Mouse (Mus musculus) lung, embryonic 14.5 days (tissue): ENCODE results near the gene Lama5. TPM values are rescaled to one million over a fixed set of nuclear protein-coding genes. Genes with fewer than 3 reads are reported as not detected.

Experiments used
- ATAC-seq: fragments of 200-750 bp; cut with Nextera tagmentation; 2 replicates; pipeline ENCODE4 v1.8.0; 2017; ENCODE audit warnings: mild to moderate bottlenecking, moderate TSS enrichment, moderate library complexity; ENCODE audit not compliant: insufficient read depth
- DNase-seq: peaks from one replicate; pipeline ENCODE4 v3.0.0-alpha.2; 2015
- H3K27ac ChIP-seq: fragments of 300-500 bp; sonication (generic); 2 replicates; pipeline ENCODE4 v1.5.1; 2014; ENCODE audit warnings: low read depth, mild to moderate bottlenecking, moderate library complexity
- H3K27me3 ChIP-seq: fragments of 300-500 bp; sonication (generic); 2 replicates; pipeline ENCODE4 v1.6.1; 2014; ENCODE audit warnings: low read length, control low read depth; ENCODE audit not compliant: insufficient read depth
- H3K36me3 ChIP-seq: fragments of 300-500 bp; sonication (generic); 2 replicates; pipeline ENCODE4 v1.6.1; 2014; ENCODE audit warnings: control low read depth; ENCODE audit not compliant: insufficient read depth
- H3K4me1 ChIP-seq: fragments of 300-500 bp; sonication (generic); 2 replicates; pipeline ENCODE4 v1.6.1; 2014; ENCODE audit warnings: antibody characterized with exemption, control low read depth; ENCODE audit not compliant: insufficient read depth
- H3K4me2 ChIP-seq: fragments of 300-500 bp; sonication (generic); 2 replicates; pipeline ENCODE4 v1.6.1; 2014; ENCODE audit warnings: mild to moderate bottlenecking
- H3K4me3 ChIP-seq: fragments of 300-500 bp; sonication (generic); 2 replicates; pipeline ENCODE4 v1.5.1; 2014; ENCODE audit warnings: low read depth, low read length
- H3K9ac ChIP-seq: fragments of 300-500 bp; sonication (generic); 2 replicates; pipeline ENCODE4 v1.6.1; 2014
- H3K9me3 ChIP-seq: fragments of 300-500 bp; sonication (generic); 2 replicates; pipeline ENCODE4 v1.6.1; 2016; ENCODE audit warnings: low read depth, low read length, control low read depth
- CTCF ChIP-seq: IDR thresholded peaks from 2 replicates; pipeline ENCODE4 v1.5.1; 2016; ENCODE audit warnings: antibody characterized with exemption, low read depth
- WGBS: fragments of 180-500 bp; shearing (Covaris S2); extraction: QIAGEN DNeasy Blood & Tissue Kit; methylation state at CpG from one replicate; pipeline ENCODE4 v1.1.7; 2014; 5-methylcytosine and 5-hydroxymethylcytosine counted together
- microRNA-seq: library from miRNA; unstranded; fragments of <30 nt; microRNA quantifications from one replicate; pipeline ENCODE4, GENCODE M21; 2016; ENCODE audit warnings: borderline number of aligned reads
- polyA plus RNA-seq: library from polyadenylated mRNA; unstranded; fragments of >200 nt; fragmentation: Nextera tagmentation; extraction: Ambion mirVana; gene quantifications from 2 replicates; pipeline ENCODE4 v1.2.1, GENCODE M21; 2014

Lama5 gene
- polyA plus RNA-seq, 1 experiment from 2014 or later: 95.0 TPM

DNA sequence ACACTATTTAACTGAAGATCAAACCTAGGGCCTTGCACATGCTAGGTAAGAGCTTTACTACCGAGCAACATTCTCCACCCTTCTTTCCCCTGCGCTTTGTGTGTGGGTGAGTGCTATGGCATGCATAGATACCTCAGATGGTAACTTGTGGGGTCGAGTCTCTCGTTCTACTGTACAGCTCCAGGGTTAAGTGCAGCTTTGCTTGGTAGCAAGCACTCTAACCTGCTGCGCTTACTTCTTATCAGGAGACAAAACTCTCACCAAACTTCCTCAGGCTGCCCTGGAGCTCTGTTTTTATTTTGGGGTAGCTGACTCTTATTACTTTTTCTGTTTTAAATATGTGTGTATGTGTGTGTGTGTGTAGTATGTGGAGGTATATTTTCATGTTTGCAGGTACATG lies 90.2 kb downstream of the Lama5 start:
- no peak overlapping the region for H3K4me2 ChIP-seq
- H3K4me3 ChIP-seq: no peak overlapping the region
- H3K9me3 ChIP-seq: no peaks in the 10 kb centered on the region
- no peaks in the 10 kb centered on the region for H3K4me1 ChIP-seq
- no peaks in the 10 kb centered on the region for H3K27me3 ChIP-seq
- ATAC-seq (no peak), DNase-seq (no peak)
- H3K36me3 ChIP-seq: peaks cover 14% of the 10 kb centered on the region; the same call in 1 of the 2 replicates
- no peak overlapping the region for H3K27ac ChIP-seq
- no peak overlapping the region for H3K9ac ChIP-seq
- 69% methylated on average over 5 of the region's 5 CpGs for WGBS
- TF ChIP-seq CTCF: no peak

DNA sequence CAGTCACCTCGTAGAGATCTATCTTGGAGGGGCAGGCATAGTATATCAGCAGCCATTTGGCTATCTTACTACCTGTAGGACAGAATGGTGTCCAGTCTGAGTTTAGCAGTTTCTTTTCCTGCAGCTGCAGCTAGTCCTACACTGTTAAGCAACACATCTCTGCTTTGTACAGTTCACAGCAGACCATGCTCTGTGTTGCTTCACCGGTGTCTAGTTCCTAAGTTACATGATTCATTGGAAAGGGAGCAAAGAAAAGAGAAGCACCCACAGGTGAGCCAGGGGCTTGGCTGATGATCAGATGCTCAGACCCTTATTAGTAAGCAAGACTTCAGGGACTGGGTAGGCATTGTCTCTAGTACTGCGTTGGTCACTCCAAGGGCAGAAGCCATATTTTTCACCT lies 91.7 kb downstream of the Lama5 start:
- no peak overlapping the region for H3K9ac ChIP-seq
- H3K4me3 ChIP-seq: no peak overlapping the region
- no peak for DNase-seq
- H3K9me3 ChIP-seq: no peaks in the 10 kb centered on the region
- no peak for ATAC-seq
- no peak overlapping the region for H3K27ac ChIP-seq
- H3K4me2 ChIP-seq: no peak overlapping the region
- H3K36me3 ChIP-seq: peaks cover 14% of the 10 kb centered on the region; the same call in 1 of the 2 replicates
- H3K27me3 ChIP-seq: no peaks in the 10 kb centered on the region
- WGBS: 76% methylated on average over 3 of the region's 3 CpGs
- no peaks in the 10 kb centered on the region for H3K4me1 ChIP-seq
- TF ChIP-seq CTCF: no peak

DNA sequence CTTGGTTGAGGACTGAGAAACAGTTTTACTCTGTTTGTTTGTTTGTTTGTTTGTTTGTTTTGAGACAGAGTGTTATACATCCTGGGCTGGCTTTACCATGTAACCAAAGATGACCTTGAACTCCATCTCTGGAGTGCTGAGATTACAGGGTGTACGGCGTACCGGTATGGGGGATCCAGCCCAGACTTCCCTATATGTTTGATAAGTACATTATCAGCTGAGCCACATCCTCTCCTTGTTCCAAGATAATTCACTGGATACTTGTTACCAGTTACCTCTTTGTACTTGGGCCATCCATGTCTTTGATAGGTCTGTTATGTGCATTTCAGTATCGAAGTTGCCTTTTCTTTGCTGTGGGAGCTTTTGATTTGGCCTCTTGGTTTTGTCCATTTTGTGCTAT lies 92.4 kb downstream of the Lama5 start:
- no peak for DNase-seq
- no peak for ATAC-seq

DNA sequence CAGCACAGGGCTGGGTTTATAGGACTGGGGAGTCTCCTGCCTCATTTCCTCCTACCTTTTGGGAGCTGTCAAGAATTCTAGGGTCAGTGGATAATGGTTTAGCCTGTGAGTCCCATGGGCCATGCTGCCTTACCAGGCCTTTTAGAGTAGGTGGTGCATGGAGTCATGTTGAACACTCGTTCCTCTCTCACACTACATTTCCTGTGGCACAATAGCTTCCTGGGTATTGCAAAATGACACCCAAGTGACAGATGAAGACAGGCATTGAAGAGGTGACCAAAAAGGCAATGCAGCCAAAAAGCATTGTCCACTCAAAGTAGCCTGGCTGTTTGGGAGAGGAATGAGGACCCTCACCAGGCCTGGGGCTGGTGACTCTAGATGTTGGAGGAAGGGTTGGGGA lies 98.0 kb downstream of the Lama5 start:
- WGBS: 69% methylated on average over 1 of the region's 1 CpGs
- Histone ChIP-seq H3K9ac (no peak overlapping the region), H3K4me1 (no peaks in the 10 kb centered on the region), H3K4me2 (no peak overlapping the region), H3K36me3 (0 out of 2 replicates have a peak, but pooled peaks cover 4% of the 10 kb centered on the region), H3K27ac (no peak overlapping the region), H3K27me3 (no peaks in the 10 kb centered on the region), H3K4me3 (no peak overlapping the region), H3K9me3 (no peaks in the 10 kb centered on the region)
- ATAC-seq: no peak
- DNase-seq: no peak
- TF ChIP-seq CTCF: no peak

More for the DNA sequence above, 92.4 kb downstream of the Lama5 start:
- Histone ChIP-seq H3K36me3 (0 out of 2 replicates have a peak, but pooled peaks cover 8% of the 10 kb centered on the region), H3K9ac (no peak overlapping the region), H3K27ac (no peak overlapping the region), H3K27me3 (no peaks in the 10 kb centered on the region), H3K4me1 (no peaks in the 10 kb centered on the region), H3K9me3 (no peaks in the 10 kb centered on the region), H3K4me2 (no peak overlapping the region), H3K4me3 (no peak overlapping the region)
- no peak for TF ChIP-seq CTCF
- 88% methylated on average over 4 of the region's 4 CpGs for WGBS

Small RNAs within 50 kb of the gene (microRNA-seq; reads per million reads assigned to microRNA genes)
- gene Mir3091 (2.4 reads per million, percentile 2 among the genes with 10 or more reads in this experiment), gene Mir7005 (not detected)

Other genes with a start within 250 kb of the Lama5 start
- gene Taf4, start 249.2 kb downstream of the Lama5 start, polyA plus RNA-seq: 4.6 and 5.5 TPM in 2 replicates
- gene Lsm14b, start 200.9 kb downstream of the Lama5 start, polyA plus RNA-seq: 6.5 and 6.8 TPM in 2 replicates
- gene Psma7, start 183.4 kb downstream of the Lama5 start, polyA plus RNA-seq: 548 and 630 TPM in 2 replicates
- 4.7 and 5.6 TPM in 2 replicates for gene Ss18l1, start 183.3 kb downstream of the Lama5 start, polyA plus RNA-seq
- 23.4 and 25.3 TPM in 2 replicates for gene Mtg2, start 155.3 kb downstream of the Lama5 start, polyA plus RNA-seq
- not detected in 2 replicates for gene Hrh3, start 121.4 kb downstream of the Lama5 start, polyA plus RNA-seq
- 30.9 and 31.1 TPM in 2 replicates for gene Osbpl2, start 106.6 kb downstream of the Lama5 start, polyA plus RNA-seq
- 160 and 163 TPM in 2 replicates for gene Adrm1, start 54.4 kb downstream of the Lama5 start, polyA plus RNA-seq
- gene Rps21, start 31.5 kb upstream of the Lama5 start, polyA plus RNA-seq: 630 and 724 TPM in 2 replicates
- gene Cables2, start 47.6 kb upstream of the Lama5 start, polyA plus RNA-seq: 24.0 and 25.6 TPM in 2 replicates
- 1.9 and 2.3 TPM in 2 replicates for gene Rbbp8nl, start 64.0 kb upstream of the Lama5 start, polyA plus RNA-seq
- gene Gata5, start 108.8 kb upstream of the Lama5 start, polyA plus RNA-seq: 37.4 and 42.7 TPM in 2 replicates
- 0.39 and 0.47 TPM in 2 replicates for gene Slco4a1, start 230.4 kb upstream of the Lama5 start, polyA plus RNA-seq